Mouse (Mus musculus) ZHBTc4 (cell line): ENCODE data around the gene Scn5a.

ENCODE experiments used
- DNase-seq: peaks from one replicate; pipeline ENCODE4 v3.0.0-alpha.2; 2011; ENCODE audit warnings: low read depth, low spot score

The Scn5a gene

DNA sequence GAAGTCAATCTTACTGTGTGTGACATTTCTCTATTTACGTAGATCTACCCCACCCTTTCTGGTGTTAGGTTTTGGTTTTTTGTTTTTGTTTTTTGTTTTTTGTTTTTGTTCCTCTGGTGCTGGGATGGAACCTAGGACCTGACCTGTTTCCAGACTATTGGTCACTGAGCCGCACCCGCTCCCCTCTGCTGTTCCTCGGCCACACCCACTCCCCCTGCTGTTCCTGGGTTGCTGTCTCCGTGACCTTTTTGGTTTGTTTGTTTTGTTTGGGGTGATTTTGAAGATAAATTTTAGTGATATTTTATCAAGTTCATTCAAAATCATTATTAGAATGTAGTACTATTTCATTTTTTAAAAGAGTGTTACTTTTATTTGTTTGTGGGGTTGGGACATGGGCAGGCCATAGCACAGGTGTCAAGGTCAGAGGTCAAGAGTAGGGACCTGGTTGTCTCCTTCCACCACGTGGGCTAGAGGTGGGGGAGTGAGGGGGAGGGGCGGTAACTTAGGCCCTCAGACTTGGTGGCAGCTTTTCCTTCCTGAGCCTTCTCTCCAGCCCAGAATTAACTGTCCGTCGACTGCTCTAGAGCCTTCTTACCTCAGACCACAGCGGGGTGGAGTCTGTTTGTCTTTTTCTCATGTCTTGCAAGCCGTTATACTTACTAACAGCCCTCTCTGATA, 73.7 kb downstream of the Scn5a start:
- peak; percentile 69 for DNase-seq

DNA sequence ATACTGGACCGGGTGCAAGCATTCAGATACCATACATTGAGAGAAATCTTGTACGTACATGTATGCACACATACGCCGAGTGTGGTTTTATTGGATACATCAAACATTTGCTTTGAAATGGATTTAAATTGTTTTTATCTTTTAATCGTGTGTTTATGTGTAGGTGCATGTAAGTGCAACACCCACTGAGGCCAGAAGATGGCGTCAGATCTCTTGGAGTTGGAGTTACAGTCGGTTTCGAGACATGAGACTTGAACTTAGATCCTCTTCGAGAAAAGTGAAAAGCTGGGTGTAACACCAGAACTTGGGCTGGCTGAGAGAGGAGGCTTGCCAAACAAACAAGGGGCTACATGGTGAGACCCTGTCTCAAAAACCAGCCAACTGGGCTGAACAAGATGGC, 75.2 kb downstream of the Scn5a start:
- DNase-seq: peak; percentile 55

DNA sequence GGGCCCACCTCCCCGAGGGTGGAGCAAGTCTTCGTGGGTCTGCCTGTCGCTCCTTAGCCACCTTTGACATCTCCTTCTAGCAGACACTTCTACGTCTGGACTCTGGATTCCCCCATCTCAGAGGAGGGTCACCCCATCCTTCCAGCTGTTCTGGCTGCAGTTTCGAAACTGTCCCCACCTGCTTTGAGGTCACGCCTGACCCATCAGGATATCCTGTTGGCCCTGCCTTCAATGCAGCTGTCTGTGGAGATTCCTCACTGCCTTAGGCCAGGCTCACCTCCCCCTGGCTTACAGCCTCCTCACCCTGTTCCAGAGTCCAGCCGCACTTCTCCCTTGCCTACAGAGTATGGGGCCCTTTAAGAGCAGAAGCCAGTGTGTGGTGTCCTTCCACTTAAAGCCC, 79.9 kb downstream of the Scn5a start:
- DNase-seq: no peak

DNA sequence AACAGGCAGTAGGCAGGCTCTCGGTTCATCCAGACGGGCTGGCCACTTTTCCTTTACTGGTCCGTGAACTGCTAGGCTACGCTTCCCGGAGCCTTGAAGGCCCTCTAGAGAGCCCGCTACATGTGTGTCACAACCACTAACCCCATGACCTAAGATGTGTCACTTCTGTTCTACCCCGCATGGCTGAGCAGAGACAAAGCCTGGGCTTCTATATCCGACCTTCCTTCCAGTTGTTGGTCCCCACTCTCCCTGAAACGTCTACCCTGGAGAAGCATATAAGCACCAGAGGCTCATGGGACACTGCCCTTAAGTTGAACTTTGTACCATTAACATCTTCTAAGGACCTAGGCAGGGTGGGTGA, 80.6 kb downstream of the Scn5a start:
- DNase-seq: no peak

DNA sequence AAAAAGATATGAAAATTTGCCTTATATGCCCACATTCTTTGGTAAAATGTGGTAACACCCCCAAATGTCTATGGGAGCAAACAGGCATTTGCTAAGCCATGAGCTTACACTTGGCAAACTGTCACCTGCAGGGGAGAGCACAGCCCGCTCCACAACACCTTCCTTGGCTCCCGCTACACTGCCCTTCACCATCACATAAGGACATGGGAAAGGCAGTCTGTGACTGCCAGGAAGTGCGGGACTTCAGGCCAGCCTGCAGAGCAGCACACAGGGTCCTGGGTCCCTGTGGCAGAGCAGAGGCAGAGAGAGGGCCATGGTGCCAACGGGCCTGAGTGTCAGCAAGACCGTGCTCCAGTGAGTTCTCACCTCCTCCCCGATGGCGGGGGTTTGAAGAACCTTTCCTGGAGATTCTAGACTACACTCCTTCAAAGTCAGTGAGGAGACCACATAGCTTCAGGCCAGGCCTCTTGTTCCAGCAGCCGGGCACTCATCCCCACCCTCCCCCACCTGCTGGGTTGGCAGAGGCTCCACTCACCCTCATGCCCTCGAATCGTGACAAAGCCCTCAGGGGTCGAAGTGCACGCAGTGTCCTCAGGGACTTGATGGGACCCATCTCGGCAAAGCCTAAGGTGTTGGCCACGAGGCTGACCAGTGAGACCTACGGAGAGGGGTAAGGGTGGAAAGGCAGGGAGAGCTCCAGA, 81.1 kb downstream of the Scn5a start:
- DNase-seq: no peak

DNA sequence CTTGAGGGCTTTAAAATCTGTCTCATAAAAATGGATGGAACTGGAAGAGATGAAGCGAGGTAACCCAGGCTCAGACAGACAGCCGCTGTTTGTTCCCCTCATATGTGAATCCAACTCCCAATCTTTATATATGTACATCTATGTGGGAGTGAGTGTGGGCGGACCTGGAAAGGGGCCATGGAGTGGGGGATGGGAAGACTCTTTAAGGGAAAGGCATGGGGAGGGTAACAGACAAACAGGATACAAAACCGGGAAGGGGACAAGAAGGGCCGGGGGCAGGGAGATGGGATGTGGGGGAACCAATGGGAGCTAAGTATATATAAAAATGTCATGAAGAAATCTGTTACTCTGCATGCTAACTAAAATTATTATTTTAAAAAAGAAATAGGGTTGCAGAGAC, 81.9 kb downstream of the Scn5a start:
- no peak for DNase-seq

DNA sequence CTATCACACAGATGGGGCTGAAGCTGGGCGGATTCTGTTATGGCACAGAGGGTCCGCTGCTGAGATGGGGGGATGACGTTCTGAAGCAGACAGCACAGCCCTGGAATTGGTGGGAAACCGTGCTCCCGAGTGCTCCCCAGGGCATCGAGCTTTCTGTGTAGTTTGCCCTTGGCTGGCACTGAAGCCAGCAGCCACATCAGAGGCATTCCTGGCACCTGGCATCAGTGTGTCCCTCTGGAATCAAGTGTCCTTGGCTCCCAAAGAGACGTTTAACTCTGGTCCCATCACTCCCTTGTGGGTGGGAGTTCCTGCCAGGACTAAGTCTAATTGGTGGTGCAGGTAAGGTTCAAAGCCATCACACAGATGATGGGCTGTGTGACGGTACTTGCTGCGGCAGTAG, 82.5 kb downstream of the Scn5a start:
- no peak for DNase-seq

DNA sequence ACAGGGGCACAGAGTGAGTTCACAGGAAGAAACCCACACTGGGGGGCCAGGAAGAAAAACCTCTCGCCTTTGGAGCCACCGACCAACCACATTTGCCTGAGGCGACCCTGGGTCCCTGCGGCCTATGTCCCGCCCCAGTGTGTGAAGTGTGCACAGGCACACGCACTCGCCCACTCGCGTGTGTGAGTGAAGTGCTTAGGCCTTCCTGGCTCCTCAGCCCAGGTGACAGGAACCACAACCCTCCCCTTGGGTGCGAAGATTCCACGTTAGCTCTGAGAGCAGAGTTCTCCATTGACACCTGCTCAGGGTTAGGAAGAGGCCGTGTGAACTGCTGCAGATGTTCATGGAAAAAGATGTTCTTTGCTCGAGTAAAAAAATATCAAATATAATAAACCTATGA, 93.9 kb downstream of the Scn5a start:
- no peak for DNase-seq

DNA sequence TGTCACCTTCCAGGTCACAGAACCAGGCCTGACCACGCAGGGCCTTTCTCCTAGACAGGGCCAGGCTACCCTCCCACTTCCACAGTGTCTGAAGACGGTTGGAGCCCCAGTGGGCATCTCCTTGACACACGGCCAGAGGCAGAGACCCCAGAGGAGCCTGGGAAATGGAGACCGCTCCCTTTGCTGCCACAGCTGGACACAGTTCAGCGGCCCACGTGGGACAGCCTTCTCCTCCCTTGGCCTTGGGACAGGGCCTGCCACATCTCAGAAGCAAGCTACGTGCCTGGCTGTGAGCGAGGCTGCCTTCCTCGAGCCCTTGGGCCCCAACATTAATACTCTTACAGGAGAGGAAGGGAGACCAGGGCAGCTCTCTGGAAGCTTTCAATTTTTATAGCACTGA, 94.4 kb downstream of the Scn5a start:
- DNase-seq: no peak

DNA sequence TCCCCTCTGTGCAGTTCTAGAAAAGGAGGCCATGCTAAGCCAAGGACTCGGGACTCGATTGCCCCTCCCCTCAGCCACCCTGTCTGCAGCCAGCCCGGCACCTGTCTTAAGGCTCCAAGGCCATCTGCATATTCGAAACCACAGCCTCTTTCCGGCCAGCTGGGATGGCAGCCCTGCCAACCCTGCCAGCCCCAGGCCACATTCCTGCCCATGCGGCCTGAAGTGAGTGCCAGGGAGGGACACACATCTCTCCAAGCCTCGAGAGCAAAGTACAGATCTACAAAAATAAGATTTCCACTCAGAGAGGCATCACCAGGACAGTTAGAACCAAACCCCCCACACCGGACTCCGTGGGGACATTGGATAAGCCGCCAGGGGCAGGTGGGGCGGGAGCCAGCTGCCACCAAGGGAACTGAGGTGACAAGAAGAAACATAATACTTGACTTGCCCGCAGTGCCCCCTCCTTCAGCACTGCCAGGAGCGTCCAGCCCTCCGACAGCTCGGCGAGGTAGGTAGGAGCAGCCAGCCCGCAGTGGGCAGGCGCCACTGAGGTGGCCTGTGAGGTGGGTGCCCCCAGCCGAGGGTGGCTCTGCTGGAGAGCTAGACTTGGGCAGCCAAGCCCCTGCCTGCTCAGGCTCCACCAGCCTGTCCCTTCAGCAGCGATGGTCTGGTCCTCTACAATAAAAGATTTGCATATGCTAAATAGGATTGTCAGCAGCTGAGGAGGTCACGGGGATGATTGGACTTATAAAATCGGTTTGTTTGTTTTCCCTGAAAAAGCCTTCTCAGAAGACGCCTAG, 95.1 kb downstream of the Scn5a start:
- DNase-seq: no peak

DNA sequence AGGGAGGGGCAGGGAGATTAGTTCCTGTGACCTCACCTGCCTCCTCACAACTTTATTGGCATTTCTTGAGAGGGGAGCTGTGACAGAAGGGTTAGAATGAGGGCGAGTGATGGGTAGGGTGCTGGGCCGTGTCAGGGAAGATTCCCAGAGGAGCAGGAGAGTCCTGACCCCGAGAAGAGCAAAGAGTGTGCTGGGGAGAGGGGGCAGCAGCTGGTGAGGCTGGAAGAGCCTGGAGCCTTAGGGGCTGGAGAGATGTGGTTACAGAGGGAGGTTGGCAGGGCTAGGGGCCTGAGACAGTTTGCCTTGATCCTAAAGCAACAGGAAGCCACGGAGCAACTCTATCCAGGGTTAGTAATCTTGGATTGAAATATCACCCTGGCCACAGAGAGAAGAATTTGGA, 97.2 kb downstream of the Scn5a start:
- no peak for DNase-seq

DNA sequence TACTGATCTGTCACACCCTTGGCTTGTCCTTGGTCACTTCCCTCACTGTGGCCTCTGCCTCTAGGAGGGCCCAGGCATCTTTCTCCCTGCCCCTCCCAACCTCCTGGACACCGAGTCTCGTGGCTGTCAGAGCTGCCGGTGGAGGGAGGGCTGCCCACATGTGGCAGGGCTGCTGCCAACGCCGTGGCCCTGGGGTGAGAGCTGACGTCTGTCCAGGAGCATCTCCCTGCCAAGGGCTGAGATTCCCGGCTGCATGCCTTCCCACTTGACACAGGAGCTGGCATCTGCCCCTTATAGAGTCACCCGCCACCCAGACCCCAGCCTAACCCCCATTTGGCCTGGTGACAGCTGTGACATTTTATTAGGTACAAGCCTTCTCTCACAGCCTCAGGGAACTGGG, 99.5 kb downstream of the Scn5a start:
- no peak for DNase-seq

DNA sequence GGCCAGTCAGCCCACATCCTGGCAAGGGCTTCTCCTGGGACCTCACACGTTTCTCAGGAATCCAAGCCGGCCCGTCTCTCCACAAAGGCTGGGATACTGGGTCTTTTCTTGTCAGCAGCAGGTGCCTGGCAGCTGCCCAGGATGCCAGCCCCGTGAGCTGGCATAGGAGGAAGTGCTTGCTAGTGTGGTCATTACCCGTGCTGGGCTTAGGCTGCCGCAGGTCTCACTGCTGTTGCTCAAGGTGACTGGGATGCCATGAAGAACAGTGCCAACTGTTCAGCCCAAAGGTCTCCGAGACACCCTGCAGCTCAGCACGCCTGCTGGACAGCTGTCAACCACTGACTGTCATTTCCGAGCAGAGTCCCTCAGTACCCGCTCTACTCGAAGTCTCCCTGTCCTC, 100.5 kb downstream of the Scn5a start:
- no peak for DNase-seq

DNA sequence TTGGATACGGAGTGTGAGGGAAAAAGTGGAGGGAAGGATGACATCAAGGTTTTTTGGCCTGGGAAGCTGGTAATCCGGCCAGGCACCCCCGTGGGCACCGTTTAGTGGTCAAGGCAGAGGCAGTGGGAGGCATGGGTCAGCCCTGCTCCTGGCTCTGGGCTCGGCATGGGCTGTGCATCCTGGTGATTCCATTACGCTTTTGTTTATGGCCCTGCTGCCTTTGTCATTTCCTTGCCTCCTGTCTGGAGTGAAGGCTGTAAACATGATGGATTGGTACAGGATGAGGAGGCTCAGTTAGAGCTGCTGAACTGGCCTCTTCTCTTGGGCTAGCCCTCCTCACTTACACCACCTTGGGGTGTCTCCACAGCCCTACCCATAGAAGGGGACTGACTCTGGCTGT, 101.1 kb downstream of the Scn5a start:
- DNase-seq: no peak

DNA sequence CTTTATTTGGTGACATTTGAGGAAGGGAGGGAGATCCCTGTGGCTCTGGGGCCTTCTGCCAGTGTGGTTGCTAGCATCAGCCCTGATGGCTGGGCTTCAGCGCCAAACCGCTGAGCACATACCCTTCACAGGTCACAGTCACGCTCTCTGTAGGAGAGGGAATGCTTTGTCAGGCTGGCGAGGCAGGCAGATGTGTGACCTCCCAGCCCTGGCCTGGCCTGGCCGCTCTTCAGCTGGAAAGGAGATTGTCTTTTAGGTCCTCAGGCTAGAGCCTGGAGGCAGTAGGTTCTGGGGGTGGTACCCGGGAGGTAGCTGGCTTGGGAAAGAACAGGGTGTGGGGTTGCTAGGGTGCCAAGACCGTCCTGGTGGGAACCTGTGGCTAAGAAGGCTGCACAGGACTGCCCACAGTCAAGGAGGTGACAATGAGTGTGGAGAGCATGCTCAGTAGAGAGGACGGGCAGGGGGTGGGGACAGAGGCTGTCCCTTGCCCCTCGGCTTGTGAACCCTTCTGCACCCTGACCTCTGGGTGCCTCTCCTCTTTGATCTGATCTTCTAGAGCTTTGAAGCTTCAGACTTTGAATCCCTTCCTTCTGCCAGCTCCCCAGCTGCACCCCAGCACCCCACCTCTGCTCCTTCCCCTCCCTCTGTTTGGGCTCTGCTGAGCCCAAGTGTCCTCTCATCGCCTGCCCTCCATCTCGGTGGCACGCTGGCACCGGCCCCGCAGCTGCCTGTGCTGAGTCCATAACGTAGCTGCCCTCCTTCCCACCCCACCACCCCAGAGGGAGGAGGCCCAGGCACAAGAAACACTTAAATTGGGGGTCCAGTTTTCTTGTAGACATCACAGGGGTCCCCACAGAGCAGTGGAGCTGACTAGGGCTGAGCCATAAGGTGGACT, 103.9 kb downstream of the Scn5a start:
- no peak for DNase-seq

DNA sequence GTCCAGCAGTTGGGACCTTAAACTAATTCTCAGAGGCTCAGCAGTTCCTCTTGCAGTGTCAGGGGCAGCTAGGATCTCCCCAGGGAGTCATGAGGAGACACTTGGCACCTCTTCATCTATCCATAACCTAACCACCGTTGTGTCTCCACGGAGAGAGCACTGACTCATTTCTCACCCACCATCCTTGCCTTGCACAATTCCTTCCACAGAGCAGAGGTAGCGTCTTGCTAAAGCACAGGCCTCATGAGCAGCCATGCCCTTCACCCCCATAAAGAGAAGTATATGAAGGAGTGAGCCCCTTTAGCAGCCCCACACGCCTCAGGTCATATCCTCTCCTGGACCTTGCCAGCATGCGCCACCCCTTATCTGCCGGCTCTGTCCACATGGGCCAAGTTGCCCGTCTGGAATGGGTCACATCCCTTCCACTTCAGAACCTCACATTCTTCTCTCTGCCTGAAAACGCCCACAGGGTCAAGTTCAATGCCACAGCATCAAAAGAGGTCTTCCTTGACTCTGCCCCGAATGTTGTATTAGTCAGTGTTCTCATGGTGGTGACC, 105.1 kb downstream of the Scn5a start:
- no peak for DNase-seq

DNA sequence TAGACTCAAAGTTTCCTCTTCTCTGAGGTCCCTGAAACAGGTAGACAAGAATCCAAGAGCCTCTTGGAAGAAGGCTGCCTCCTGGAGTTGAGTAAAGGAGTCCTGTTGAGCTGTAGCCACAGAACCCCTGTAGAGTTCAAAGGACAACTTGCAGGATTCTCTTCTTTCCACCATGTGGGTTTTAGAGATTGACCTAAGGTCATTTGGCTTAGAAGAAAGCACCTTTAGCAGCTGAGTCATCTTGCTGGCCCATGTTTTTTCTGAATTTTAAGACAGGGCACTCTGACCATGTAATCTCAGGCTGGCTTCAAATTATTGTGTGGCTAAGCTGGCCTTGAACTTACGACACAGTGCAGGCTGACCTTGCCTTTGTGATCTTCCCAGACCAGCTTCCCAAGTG, 105.8 kb downstream of the Scn5a start:
- no peak for DNase-seq

DNA sequence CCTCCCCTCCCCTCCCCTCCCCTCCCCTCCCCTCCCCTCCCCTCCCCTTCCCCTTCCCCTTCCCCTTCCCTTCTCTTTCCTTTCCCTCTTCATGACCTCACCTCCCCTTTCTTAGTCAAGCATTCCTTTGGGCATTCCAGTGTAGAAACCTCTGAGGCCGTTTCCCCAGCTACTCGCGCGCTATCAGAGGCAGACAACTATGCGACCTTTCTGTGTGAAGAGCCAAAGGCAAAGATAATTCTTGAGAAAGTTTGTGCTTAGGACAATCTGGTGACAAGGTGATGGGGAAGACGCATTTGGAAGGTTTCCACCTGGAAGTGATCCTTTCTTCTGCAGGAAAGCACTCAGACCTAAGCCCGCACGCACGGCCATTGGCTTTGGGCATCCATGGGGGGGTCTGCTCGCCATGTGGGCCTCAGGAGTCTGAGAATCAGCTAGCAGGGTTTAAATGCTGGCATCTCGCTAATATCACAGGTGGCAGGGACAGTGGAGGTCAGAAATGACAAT, 106.4 kb downstream of the Scn5a start:
- peak; percentile 39 for DNase-seq

DNA sequence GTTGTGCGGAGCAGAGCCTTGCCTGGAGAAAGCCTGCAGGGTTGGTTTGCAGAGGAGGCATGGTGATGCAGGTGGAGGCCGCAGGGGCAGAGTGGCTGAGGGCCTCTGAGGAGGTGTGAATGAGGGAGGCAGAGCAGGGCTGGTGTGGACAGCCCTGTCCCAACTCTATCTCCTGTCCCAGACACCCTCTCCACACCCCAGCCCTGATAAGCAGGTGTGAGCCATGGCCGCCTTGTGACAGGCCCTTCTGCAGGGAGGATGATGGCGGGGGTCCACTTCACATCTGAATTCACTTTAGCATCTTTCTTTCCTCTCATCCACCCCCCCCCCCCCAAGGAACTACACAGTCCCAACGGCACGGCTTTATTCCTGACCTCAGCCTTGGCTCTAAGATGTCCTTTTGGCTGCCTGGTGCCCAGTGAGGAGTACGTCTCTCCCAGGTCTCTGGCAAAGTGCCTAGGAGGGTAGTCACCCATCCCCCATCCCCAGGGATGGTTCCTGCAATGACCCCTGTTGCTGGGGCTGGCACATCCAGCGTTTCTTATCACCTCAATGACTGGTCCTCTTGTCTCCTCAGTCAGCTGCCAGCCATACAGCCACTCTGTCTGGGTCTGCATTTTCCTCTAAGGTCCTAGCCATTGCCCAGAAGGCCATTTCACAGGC, 109.0 kb downstream of the Scn5a start:
- no peak for DNase-seq

DNA sequence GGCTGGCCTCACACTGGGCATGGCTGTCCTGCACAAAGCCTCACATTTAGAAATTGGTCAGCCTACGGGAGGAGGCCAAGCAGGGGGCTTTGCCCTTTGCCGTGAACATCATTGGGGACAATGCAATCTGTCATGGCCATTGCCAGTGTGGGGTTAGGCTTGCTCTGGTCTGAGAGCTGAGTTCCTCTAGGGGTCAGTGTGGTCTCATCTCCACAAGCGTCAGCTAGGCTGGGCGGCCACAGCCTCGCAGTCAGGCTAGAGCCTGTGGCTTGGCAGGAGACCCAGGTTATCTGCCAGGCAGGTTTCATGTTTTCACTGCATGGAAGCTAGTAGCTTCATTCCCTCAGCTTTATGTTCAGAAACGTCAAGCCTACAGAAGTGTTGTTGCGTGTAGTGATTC, 113.2 kb downstream of the Scn5a start:
- peak; percentile 65 for DNase-seq

DNA sequence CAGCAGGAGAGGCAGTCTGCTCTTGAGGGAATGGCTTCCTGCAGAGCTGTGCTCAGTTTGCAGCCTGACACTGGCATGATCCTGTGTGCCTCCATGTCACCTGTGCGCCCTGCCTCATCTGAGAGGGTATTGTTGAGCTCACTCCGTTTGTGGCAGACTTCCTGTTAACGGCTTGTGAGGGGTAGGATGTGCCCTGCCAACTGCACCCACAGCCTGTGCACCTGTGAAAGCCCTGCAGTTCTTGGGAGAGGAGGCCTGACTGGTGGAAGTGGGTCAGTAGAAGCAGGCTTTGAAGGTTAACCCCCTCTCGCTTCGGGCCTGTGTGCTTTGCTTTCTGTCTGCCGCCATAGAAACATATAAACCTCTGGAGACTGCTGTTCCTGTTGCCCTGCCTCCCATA, 113.8 kb downstream of the Scn5a start:
- DNase-seq: no peak
